Mouse (Mus musculus) midbrain, embryonic 10.5 days (tissue): ENCODE measurements at regions not wholly inside any gene's neighbourhood (a gene's known extent, or its start where the extent isn't known, plus 50 kb on each side); places are given as distances from the start of the nearest gene placed in this dataset.

Source experiments
- DNase-seq: peaks from one replicate; pipeline ENCODE4 v3.0.0-alpha.2; 2017; ENCODE audit warnings: low spot score
- H3K27ac ChIP-seq: fragments of 300-500 bp; sonication (generic); replicated peaks from 2 replicates; pipeline ENCODE4 v1.5.1; 2016; ENCODE audit warnings: mild to moderate bottlenecking
- H3K27me3 ChIP-seq: fragments of 300-500 bp; sonication (generic); 2 replicates; pipeline ENCODE4 v1.6.1; 2016; ENCODE audit warnings: low read depth, mild to moderate bottlenecking; ENCODE audit not compliant: poor library complexity, severe bottlenecking
- H3K36me3 ChIP-seq: fragments of 300-500 bp; sonication (generic); 2 replicates; pipeline ENCODE4 v1.6.1; 2016; ENCODE audit warnings: mild to moderate bottlenecking, moderate library complexity
- H3K4me1 ChIP-seq: fragments of 300-500 bp; sonication (generic); 2 replicates; pipeline ENCODE4 v1.6.1; 2016
- H3K4me3 ChIP-seq: fragments of 300-500 bp; sonication (generic); 2 replicates; pipeline ENCODE4 v1.5.1; 2016; ENCODE audit warnings: mild to moderate bottlenecking, moderate library complexity
- H3K9me3 ChIP-seq: fragments of 300-500 bp; sonication (generic); replicated peaks from 2 replicates; pipeline ENCODE4 v1.6.1; 2016; ENCODE audit warnings: mild to moderate bottlenecking
- WGBS: fragments of 180-500 bp; shearing (Covaris S2); methylation state at CpG from one replicate; pipeline ENCODE4 v1.1.7; 2016; 5-methylcytosine and 5-hydroxymethylcytosine counted together

DNA sequence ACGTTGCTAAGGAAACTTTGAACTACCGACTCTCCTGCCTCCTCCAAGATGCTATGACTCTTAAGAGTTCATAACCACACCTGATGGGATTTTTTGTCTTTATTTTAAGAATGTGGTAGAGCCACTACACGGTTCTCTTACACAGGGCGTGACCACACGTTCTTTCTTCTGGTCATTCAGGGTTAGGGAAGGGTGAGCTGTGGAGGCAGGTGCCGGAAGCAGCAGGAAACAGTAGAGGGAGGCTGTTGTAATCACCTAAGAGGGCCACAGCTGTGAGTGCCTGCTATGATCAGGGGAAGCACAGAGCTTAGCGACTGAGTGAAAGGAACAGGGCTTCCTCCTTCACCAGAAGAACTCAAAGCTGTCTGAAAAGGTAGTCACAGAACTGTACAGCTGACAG is 50.6 kb upstream of the Larp1 start:
- Histone ChIP-seq H3K4me3 (no peak overlapping the region), H3K4me1 (peaks cover 16% of the 10 kb centered on the region), H3K9me3 (no peaks in the 10 kb centered on the region), H3K36me3 (no peaks in the 10 kb centered on the region), H3K27ac (no peak overlapping the region), H3K27me3 (peaks cover under 1% of the 10 kb centered on the region; the same call in 1 of the 2 replicates)
- no peak for DNase-seq
- 74% methylated on average over 7 of the region's 7 CpGs for WGBS

DNA sequence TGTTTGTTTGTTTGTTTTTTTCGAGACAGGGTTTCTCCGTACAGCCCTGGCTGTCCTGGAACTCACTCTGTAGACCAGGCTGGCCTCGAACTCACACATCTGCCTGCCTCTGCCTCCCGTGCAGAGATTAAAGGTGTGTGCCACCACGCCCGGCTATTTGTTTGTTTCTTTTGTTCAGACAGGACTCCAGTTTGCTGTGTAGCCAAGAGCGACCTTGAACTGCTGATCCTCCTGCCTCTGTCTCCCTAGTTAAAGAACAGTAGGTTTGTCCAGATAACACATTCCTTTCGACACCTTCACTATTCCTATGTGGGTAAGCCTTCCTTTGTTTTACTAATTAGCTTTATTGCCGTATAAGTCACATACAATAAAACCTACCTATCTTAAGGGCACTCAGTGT is 52.0 kb upstream of the Larp1 start:
- Histone ChIP-seq H3K27ac (no peak overlapping the region), H3K4me3 (no peak overlapping the region), H3K4me1 (peaks cover 3% of the 10 kb centered on the region), H3K36me3 (no peaks in the 10 kb centered on the region), H3K9me3 (no peaks in the 10 kb centered on the region), H3K27me3 (no peaks in the 10 kb centered on the region)
- DNase-seq = no peak
- WGBS = 89% methylated on average over 9 of the region's 9 CpGs

DNA sequence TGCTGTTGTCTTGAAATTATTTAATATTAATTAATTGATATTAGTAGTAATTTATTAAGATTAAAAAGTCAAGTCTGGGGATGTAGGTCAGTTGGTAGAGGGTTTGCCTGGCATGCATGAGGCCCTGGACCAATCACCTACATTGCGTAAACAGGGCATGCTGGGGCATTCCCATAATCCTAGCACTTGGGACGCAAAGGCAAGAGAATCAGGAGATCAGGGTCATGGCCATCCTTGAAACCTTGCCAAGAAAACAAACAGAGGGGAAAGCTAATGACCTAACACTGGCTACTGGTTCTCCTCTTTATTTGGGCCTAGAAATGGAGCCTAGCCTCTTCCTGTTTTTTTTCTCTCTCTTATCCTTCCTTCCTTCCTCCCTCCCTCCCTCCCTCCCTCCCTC is 52.8 kb upstream of the Larp1 start:
- no peaks in the 10 kb centered on the region for H3K9me3 ChIP-seq
- DNase-seq = no peak
- no peaks in the 10 kb centered on the region for H3K4me1 ChIP-seq
- H3K27ac ChIP-seq = no peak overlapping the region
- H3K27me3 ChIP-seq = no peaks in the 10 kb centered on the region
- no peaks in the 10 kb centered on the region for H3K36me3 ChIP-seq
- 86% methylated on average over 2 of the region's 2 CpGs for WGBS
- no peak overlapping the region for H3K4me3 ChIP-seq

DNA sequence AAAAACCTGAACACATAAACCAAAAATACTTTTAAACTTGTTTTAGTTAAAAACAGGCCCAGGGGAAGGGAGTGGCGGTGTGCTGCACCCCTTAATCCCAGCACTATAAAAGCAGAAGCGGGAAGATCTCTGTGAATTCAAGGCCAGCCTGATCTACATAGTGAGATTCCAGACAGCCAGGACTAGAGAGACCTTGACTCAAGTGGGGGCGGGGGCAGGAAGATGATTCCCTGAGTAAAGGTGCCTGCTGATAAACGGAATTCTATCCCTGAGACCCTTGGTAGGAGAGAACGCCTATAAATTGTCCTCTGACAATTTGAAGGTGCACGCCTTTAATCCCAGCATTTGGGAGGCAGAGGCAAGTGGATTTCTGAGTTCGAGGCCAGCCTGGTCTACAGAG is 53.4 kb upstream of the Larp1 start:
- no peak for DNase-seq
- no peak overlapping the region for H3K4me3 ChIP-seq
- H3K36me3 ChIP-seq = no peaks in the 10 kb centered on the region
- H3K27ac ChIP-seq = no peak overlapping the region; the same call in 1 of the 2 replicates
- 91% methylated on average over 7 of the region's 7 CpGs for WGBS
- H3K27me3 ChIP-seq = no peaks in the 10 kb centered on the region
- no peaks in the 10 kb centered on the region for H3K9me3 ChIP-seq
- H3K4me1 ChIP-seq = no peaks in the 10 kb centered on the region

DNA sequence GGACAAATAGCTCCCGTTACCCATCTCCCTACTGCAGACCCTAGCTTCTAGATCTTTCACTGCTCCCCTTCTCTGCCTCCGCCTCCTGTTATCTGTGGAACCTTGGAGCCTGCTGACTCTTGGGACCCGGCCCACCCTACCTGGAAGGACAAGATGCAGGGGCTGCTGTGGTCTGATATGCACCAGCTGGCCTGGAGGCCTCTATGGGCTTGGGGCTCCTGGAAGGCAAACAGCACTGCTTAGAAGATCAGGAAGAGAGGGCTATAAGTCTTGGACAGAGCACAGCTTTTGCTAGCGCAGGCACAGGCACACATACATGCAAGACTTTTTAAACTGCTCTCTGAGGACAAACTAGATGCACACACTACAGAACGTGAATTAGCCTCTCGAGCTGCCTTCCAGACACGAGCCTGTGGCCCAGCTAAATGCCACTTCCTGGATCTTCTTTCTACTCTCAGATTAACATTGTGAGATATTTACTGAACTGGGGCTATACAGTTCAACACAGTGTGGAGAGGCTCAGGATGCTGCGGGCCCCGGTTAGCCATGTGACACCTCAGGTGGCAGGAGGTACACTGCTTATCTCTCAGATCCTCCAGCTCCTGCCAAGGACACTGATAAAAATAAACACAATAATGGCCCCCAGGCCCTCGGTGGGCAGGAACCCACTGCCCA is 54.2 kb upstream of the Larp1 start:
- Histone ChIP-seq H3K4me1 (no peaks in the 10 kb centered on the region), H3K4me3 (no peak overlapping the region), H3K36me3 (no peaks in the 10 kb centered on the region), H3K27me3 (no peaks in the 10 kb centered on the region), H3K9me3 (no peaks in the 10 kb centered on the region), H3K27ac (no peak overlapping the region)
- 83% methylated on average over 10 of the region's 10 CpGs for WGBS
- DNase-seq = no peak

DNA sequence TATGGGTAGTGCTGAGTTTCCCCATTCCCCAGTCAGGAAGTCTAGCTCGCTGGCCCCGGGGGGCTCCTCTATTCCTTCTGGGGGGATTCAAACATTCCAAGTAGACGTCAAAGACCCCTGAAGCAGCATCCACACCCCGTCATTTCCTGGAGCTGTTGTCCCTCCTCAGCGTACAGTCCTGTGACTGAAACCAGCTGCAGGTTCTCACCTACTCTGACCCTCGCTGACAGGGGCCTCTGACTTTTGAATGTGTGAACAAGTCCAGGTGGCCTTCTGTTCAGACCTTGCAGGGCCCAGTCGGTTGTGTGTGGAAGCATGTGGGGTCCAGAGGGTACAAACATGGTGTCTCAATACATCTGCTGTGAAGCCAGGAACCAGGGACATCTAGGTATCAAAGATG is 55.2 kb upstream of the Larp1 start:
- WGBS = 82% methylated on average over 7 of the region's 7 CpGs
- DNase-seq = no peak
- Histone ChIP-seq H3K27ac (no peak overlapping the region), H3K36me3 (no peaks in the 10 kb centered on the region), H3K27me3 (no peaks in the 10 kb centered on the region), H3K4me1 (no peaks in the 10 kb centered on the region), H3K9me3 (no peaks in the 10 kb centered on the region), H3K4me3 (no peak overlapping the region)

DNA sequence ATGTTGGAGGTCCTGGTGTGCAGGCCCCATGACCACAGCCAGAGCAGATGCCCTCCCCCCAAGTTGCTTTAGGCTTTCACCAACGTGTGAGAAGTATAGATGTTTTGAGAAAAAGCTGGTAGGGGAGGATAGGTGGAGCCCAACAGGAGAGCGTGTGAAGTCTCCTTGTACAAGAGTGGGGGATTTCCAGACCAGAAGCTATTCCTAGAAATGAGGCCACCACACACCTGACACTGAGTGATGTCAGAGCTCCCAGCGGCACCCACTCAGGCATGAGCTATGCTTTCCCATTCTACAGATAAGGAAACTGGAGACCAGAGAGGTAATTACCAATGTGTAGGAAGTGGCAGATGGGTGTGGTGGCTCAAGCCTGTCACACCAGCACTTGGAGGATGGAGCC is 56.2 kb upstream of the Larp1 start:
- no peaks in the 10 kb centered on the region for H3K36me3 ChIP-seq
- H3K4me3 ChIP-seq = no peak overlapping the region
- no peak for DNase-seq
- no peaks in the 10 kb centered on the region for H3K27me3 ChIP-seq
- H3K27ac ChIP-seq = no peak overlapping the region
- H3K9me3 ChIP-seq = no peaks in the 10 kb centered on the region
- no peaks in the 10 kb centered on the region for H3K4me1 ChIP-seq
- WGBS = 76% methylated on average over 3 of the region's 3 CpGs

DNA sequence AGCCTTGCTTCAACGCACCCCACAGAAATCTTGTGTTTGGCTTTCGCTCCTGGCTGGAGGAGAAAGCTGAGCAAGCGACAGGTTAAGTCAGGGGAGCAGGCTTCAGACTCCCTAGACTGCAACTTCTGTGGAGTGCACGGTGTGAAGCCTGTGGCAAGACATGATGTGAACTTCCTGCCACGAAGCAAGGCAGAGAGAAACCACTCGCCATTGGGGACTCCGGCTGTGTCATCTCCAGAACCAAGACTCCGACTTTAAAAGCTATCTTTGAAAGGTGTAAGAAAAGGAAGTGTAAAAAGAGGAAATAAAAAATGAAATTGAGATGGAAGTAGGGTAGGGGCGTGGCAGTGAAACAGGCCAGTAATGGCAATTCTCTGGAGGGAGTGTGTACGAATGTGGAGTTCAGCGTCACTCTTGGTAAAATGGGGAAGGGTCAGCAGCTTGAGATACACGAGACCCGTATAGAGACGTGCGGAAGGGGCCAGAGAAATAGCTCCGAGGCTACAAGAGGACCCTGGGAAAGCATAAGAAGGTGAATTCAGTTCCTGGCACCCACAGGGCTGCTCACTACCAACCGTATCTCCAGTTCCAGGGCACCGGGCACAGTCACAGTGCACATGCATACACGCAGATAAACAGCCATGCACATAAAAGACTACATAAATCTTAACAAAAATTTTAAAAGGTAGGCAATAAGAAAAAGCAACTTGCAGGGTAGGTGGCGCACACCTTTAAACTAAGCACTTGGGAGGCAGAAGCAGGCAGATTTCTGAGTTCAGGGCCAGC is 57.1 kb upstream of the Larp1 start:
- Histone ChIP-seq H3K27ac (no peak overlapping the region), H3K27me3 (no peaks in the 10 kb centered on the region), H3K36me3 (no peaks in the 10 kb centered on the region), H3K4me1 (no peaks in the 10 kb centered on the region), H3K9me3 (no peaks in the 10 kb centered on the region), H3K4me3 (no peak overlapping the region)
- WGBS = 87% methylated on average over 20 of the region's 20 CpGs
- DNase-seq = no peak

DNA sequence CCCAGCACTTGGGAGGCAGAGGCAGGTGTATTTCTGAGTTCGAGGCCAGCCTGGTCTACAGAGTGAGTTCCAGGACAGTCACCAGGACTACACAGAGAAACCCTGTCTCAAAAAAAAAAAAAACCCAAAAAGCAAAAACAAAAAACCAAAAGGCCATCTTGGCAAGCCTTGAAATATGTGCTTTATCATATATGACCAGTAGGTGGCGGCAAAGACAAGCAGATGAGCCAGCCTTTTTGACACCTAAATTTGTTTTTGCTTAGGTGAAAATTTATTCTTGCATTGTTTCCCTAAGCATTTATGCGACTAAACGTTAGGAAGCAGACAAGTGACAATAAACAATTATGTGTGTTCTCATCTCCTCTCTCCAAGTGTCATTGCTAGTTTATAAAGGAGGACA is 57.9 kb upstream of the Larp1 start:
- H3K4me1 ChIP-seq = no peaks in the 10 kb centered on the region
- 2% methylated on average over 4 of the region's 4 CpGs for WGBS
- no peak for DNase-seq
- no peaks in the 10 kb centered on the region for H3K36me3 ChIP-seq
- no peaks in the 10 kb centered on the region for H3K27me3 ChIP-seq
- H3K4me3 ChIP-seq = no peak overlapping the region
- H3K27ac ChIP-seq = no peak overlapping the region
- no peaks in the 10 kb centered on the region for H3K9me3 ChIP-seq

DNA sequence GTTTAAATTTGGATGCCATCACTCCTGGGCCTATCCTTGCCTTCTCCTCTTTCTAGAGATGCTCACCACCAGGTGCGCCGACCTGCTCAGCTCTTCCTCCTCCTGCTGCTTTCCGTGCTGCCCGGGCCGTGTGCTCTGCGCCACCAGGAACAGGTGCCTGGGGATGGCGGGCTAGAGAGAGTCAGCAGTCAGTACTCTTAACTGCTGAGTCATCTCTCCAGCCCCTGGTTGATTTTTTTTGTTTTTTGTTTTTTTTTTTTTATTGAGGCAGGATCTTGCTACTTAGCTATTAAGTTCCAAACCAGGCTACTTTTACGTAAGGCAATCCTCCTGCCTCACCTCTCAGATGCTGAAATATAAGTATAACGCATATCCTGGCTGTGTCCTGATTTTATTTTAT is 59.8 kb upstream of the Larp1 start:
- H3K27ac ChIP-seq = no peak overlapping the region
- H3K9me3 ChIP-seq = no peaks in the 10 kb centered on the region
- DNase-seq = no peak
- H3K36me3 ChIP-seq = no peaks in the 10 kb centered on the region
- H3K4me1 ChIP-seq = no peaks in the 10 kb centered on the region
- H3K4me3 ChIP-seq = no peak overlapping the region
- no peaks in the 10 kb centered on the region for H3K27me3 ChIP-seq
- WGBS = 76% methylated on average over 9 of the region's 9 CpGs

DNA sequence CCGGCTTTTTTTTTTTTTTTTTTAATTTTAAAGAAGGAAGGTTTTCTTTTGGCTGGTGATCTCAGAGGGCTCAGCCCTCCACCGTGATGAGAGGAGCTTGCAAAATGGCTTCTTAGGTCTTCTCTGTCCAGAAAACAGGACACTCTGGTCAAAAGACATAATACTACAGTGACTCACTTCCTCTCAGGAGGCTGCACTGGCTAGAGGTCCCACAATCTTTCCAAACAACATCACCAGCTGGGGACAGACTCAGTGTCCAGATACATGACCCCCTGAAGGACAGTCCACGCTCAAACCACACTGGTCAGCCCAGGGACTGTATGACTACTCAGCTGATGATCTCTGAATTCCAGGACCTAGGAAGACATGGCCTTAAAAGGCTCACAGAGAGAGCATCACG is 61.5 kb upstream of the Larp1 start:
- Histone ChIP-seq H3K9me3 (no peaks in the 10 kb centered on the region), H3K27me3 (no peaks in the 10 kb centered on the region), H3K36me3 (no peaks in the 10 kb centered on the region), H3K4me3 (no peak overlapping the region), H3K27ac (no peak overlapping the region), H3K4me1 (no peaks in the 10 kb centered on the region)
- 88% methylated on average over 4 of the region's 4 CpGs for WGBS
- no peak for DNase-seq

DNA sequence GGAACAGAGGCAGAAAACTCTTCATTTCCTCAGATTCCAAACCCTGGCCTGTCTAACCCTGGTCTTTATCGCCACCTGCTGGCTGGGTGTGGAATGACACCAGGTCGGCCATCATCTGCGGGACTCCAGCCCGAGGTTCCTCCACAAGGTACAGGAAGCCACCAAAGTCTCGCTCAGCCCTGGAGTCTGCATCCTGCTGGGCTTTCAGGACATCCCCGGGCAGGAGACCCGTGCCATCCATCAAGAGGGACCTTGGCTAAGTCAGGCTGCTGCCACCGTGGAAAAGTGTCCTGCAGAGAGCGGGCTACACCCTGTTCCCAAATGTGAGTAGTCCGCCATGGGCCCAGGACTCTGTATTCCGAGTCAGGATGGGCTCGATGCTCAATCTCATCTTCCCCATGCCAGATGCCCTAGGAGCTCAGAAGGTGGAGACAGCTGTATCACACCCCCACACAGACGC is 74.4 kb upstream of the Larp1 start:
- peak; percentile 89 for DNase-seq
- WGBS = 14% methylated on average over 13 of the region's 13 CpGs
- Histone ChIP-seq H3K27me3 (peaks cover 29% of the 10 kb centered on the region), H3K4me1 (peaks cover 24% of the 10 kb centered on the region), H3K36me3 (no peaks in the 10 kb centered on the region), H3K9me3 (no peaks in the 10 kb centered on the region), H3K27ac (peak overlapping the region; percentile 34; the same call in 1 of the 2 replicates), H3K4me3 (peak overlapping the region; percentile 44)

DNA sequence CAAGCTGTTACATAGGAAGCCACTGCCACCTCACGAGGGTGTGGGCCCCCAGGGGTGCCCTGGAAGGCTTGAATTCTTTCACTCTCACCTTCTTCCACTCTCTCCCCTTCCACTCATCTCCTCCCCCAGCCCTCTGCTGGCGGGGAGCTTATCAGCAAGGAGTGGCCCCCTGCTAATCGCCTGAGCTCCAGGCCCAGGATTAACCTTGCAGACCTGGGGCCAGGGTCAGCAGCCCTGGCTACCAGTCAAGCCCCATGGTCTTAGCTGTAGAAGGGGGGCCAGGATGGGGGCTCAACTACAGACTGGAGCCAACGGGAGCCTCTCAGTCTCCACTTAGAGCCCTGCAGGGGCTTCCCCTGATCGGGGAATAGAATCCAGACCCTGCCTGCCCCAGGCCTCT is 75.8 kb upstream of the Larp1 start:
- Histone ChIP-seq H3K36me3 (no peaks in the 10 kb centered on the region), H3K4me3 (no peak overlapping the region), H3K27me3 (peaks cover 34% of the 10 kb centered on the region), H3K9me3 (no peaks in the 10 kb centered on the region), H3K27ac (no peak overlapping the region), H3K4me1 (peaks cover 26% of the 10 kb centered on the region)
- 4% methylated on average over 5 of the region's 5 CpGs for WGBS
- peak; percentile 36 for DNase-seq
